Mouse (Mus musculus) stomach, embryonic 14.5 days (tissue): Measurements from ENCODE around the gene Foxd2. TPM values are rescaled to one million over a fixed set of nuclear protein-coding genes. Genes with fewer than 3 reads are reported as not detected.

ENCODE experiments used
- ATAC-seq: fragments of 200-750 bp; cut with Nextera tagmentation; 2 replicates; pipeline ENCODE4 v1.8.0; 2017; ENCODE audit warnings: low read depth, moderate TSS enrichment; ENCODE audit not compliant: insufficient number of reproducible peaks, insufficient read depth, low FRiP score
- H3K27ac ChIP-seq: fragments of 300-500 bp; sonication (generic); 2 replicates; pipeline ENCODE4 v1.5.1; 2014; ENCODE audit warnings: mild to moderate bottlenecking, low read length, moderate library complexity, mixed read lengths
- H3K27me3 ChIP-seq: fragments of 300-500 bp; sonication (generic); 2 replicates; pipeline ENCODE4 v1.6.1; 2014; ENCODE audit warnings: low read length, control low read depth, mixed read lengths; ENCODE audit not compliant: control insufficient read depth, insufficient read depth
- H3K36me3 ChIP-seq: fragments of 300-500 bp; sonication (generic); 2 replicates; pipeline ENCODE4 v1.6.1; 2014; ENCODE audit warnings: mild to moderate bottlenecking, control low read depth, low read length, moderate library complexity, mixed read lengths; ENCODE audit not compliant: control insufficient read depth, insufficient read depth
- H3K4me1 ChIP-seq: fragments of 300-500 bp; sonication (generic); 2 replicates; pipeline ENCODE4 v1.6.1; 2014; ENCODE audit warnings: low read length, control low read depth, mixed read lengths; ENCODE audit not compliant: control insufficient read depth, insufficient read depth
- H3K4me2 ChIP-seq: fragments of 300-500 bp; sonication (generic); replicated peaks from 2 replicates; pipeline ENCODE4 v1.6.1; 2014; ENCODE audit warnings: low read depth, low read length, control low read depth
- H3K4me3 ChIP-seq: fragments of 300-500 bp; sonication (generic); 2 replicates; pipeline ENCODE4 v1.5.1; 2014; ENCODE audit warnings: low read depth, low read length, control low read depth
- H3K9ac ChIP-seq: fragments of 300-500 bp; sonication (generic); replicated peaks from 2 replicates; pipeline ENCODE4 v1.6.1; 2014; ENCODE audit warnings: low read depth, mild to moderate bottlenecking, control low read depth, low read length, moderate library complexity, mixed read lengths
- H3K9me3 ChIP-seq: fragments of 300-500 bp; sonication (generic); 2 replicates; pipeline ENCODE4 v1.6.1; 2016; ENCODE audit warnings: low read depth, low read length, control low read depth; ENCODE audit not compliant: control insufficient read depth
- WGBS: fragments of 180-500 bp; shearing (Covaris S2); extraction: QIAGEN DNeasy Blood & Tissue Kit; methylation state at CpG from one replicate; pipeline ENCODE4 v1.1.7; 2014; 5-methylcytosine and 5-hydroxymethylcytosine counted together
- polyA plus RNA-seq: library from polyadenylated mRNA; unstranded; fragments of >200 nt; fragmentation: Nextera tagmentation; extraction: Ambion mirVana; gene quantifications from 2 replicates; pipeline ENCODE4 v1.2.1, GENCODE M21; 2014

Foxd2 gene
- polyA plus RNA-seq, 1 experiment from 2014 or later: not detected

DNA sequence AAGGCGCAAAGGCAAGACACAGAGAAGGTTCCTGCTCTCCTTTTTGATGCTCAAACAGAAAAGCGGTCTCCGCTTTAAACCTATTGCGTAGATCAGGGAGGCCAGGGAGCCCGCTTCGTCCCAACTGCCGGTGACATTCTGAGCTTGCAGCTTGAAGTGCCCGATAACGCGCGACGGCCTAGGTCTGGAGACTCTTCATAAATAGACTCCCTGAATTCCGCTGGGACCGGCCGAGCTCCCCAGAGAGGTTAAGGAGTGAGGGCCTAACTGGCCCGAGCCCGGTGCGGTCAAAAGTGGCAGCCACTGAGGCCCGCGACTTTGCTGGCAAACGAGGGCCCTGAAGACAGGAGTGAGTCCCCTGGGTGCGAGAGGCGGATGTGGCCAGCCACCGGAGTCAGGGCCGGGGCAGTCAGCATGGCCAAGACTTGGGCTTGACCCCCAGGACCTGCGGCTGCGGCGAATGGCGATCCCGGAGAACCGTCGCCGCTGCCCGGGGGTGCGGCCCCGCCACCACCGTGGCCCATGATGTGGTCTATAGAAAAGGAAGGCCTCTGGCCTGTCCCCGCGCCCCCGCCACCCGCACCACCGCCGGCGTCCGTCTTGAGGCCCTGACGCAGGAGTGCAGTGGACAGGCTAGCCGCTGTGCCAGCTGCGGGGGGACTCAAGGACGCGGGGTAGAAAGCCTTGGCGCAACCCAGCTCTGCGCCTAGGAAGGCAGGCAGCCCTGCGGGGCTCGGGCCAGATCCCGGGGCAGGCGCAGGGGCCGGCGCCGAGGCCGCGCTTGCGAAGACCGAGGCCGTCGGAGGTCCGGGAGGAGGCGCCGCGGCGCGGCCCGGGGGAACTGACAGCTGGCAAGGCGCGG is 1.4 kb downstream of the Foxd2 start:
- H3K9me3 ChIP-seq: no peaks in the 10 kb centered on the region
- H3K27me3 ChIP-seq: peaks cover 69% of the 10 kb centered on the region
- 0 out of 2 replicates have a peak overlapping the region, but pooled peaks have one; percentile 3 for H3K9ac ChIP-seq
- H3K36me3 ChIP-seq: no peaks in the 10 kb centered on the region
- ATAC-seq: no peak
- peak overlapping the region; percentile 73 for H3K4me2 ChIP-seq
- 3% methylated on average over 64 of the region's 74 CpGs for WGBS
- H3K27ac ChIP-seq: no peak overlapping the region
- peaks cover 9% of the 10 kb centered on the region; the same call in 1 of the 2 replicates for H3K4me1 ChIP-seq
- peak overlapping the region; percentile 38 for H3K4me3 ChIP-seq

DNA sequence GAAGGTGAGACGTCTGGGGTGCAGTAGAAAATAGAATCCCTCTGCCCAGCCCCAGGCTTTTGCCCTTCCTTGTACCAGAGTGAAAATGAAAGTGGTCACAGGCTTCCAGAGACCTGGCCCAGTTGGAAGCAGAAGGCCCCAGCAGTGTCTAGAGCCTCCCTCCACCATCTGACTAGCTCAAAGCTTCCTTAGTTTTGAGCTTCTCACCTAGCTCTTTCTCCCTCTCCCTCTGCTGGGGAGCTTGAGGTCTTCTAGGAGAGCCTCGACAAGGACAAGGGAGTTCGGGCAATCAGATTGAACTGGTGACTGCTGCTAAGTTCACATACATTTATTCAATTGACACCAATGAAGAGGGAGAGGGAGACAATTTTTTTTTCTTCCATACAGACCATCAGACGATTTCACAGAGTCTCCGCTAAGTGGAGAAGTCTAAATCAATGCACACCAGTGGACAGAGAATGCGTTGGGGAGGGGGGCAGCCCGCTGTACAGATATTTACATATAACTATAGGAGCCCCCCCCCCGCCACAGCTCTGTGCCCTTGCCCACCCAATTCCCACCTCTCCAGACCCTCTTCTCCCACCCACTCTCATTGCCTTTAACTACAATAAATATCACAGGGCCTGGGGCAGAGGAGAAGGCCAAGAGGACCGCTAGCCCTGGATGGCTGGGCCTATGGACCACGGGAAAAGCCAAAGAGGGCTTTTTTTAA is 2.5 kb downstream of the Foxd2 start:
- no peak overlapping the region for H3K4me3 ChIP-seq
- no peak for ATAC-seq
- H3K27me3 ChIP-seq: peaks cover 75% of the 10 kb centered on the region
- no peak overlapping the region for H3K9ac ChIP-seq
- no peak overlapping the region for H3K27ac ChIP-seq
- peaks cover 9% of the 10 kb centered on the region; the same call in 1 of the 2 replicates for H3K4me1 ChIP-seq
- H3K9me3 ChIP-seq: no peaks in the 10 kb centered on the region
- no peaks in the 10 kb centered on the region for H3K36me3 ChIP-seq
- no peak overlapping the region for H3K4me2 ChIP-seq
- 26% methylated on average over 10 of the region's 10 CpGs for WGBS

DNA sequence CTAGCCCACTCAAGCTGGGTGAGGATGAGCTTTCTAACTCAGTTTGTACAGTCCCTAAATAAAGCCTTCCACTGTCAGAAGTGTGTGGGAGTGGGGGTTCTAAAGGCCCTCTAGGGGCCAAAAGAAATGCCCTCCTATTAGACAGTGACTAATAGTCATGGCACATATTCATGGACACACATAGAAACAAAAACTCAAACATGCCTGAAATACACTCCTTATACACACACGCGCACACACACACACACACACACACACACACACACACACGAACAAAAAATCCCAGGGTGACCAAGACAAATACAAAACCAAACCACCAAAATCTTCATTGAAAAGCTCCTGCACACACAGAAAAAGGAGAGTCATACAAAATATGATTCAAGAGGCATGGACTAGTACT is 3.2 kb downstream of the Foxd2 start:
- H3K4me1 ChIP-seq: peaks cover 9% of the 10 kb centered on the region; the same call in 1 of the 2 replicates
- no peak for ATAC-seq
- H3K27me3 ChIP-seq: peaks cover 76% of the 10 kb centered on the region
- no peaks in the 10 kb centered on the region for H3K9me3 ChIP-seq
- H3K4me3 ChIP-seq: no peak overlapping the region
- no peak overlapping the region for H3K4me2 ChIP-seq
- no peak overlapping the region for H3K27ac ChIP-seq
- no peaks in the 10 kb centered on the region for H3K36me3 ChIP-seq
- no peak overlapping the region for H3K9ac ChIP-seq
- WGBS: 65% methylated on average over 3 of the region's 3 CpGs

DNA sequence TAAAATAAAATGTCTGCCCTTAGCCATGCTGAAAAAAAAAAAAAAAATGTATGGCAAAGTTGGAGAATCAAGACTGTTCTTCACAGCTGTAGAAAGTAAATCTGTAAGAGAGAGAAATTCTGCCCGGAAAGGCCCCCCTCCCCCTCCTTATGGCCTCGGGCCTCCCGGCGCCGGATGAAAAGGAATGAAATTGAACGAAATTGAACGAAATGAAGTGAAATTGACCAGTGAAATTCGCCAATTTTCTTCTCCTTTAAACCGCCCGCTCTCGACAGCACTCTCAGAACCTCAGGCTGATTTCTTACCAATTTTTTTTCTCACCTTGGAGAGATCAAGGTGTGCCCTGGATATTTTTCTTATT is 5.3 kb downstream of the Foxd2 start:
- Histone ChIP-seq H3K9me3 (no peaks in the 10 kb centered on the region), H3K4me1 (peaks cover 8% of the 10 kb centered on the region; the same call in 1 of the 2 replicates), H3K4me2 (no peak overlapping the region), H3K4me3 (no peak overlapping the region), H3K27ac (no peak overlapping the region), H3K27me3 (peaks cover 79% of the 10 kb centered on the region), H3K9ac (no peak overlapping the region), H3K36me3 (no peaks in the 10 kb centered on the region)
- WGBS: 14% methylated on average over 11 of the region's 11 CpGs
- ATAC-seq: no peak

DNA sequence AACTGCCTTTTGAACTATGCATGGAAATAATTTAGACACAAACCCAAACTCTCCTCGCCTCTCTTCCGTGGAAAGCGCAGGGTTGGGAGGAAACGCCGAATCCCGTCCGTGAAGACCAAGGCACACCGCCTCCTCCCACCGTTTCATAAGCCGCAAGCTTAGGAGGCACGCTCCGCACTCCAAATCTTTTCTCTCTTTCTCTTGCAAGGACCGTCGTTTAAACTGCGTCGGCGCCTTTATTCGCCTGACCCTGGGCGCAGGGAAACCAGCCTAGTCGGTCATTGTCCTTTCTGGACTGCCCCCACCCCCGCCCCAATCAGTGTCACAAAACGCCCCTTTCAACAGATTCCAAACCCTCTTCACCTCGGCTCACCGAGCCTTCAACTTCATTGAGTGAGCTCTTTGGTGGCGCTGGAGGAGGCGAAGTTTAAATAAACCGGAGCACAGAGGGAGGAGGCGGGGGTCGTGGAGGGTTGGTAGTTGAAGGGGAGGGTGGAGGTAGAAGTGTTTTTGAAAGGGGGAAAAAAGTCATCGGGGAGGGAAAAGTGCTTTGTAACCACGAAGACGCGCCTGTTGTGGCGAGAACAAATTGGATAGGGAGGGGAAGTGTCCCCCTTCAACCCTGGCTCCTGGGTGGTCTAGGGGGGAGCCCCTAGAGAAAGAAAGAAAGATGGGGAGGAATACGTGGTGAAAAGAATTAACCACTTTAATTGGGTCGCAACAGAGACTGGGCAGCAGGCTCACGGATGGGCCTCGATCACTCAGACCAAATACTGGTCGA is 5.8 kb downstream of the Foxd2 start:
- Histone ChIP-seq H3K9me3 (no peaks in the 10 kb centered on the region), H3K4me3 (0 out of 2 replicates have a peak overlapping the region, but pooled peaks have one; percentile 15), H3K36me3 (no peaks in the 10 kb centered on the region), H3K4me1 (peaks cover 3% of the 10 kb centered on the region; the same call in 1 of the 2 replicates), H3K9ac (no peak overlapping the region), H3K27ac (no peak overlapping the region), H3K27me3 (peaks cover 73% of the 10 kb centered on the region), H3K4me2 (peak overlapping the region; percentile 29; the same call in 1 of the 2 replicates)
- ATAC-seq: no peak
- 3% methylated on average over 39 of the region's 39 CpGs for WGBS

DNA sequence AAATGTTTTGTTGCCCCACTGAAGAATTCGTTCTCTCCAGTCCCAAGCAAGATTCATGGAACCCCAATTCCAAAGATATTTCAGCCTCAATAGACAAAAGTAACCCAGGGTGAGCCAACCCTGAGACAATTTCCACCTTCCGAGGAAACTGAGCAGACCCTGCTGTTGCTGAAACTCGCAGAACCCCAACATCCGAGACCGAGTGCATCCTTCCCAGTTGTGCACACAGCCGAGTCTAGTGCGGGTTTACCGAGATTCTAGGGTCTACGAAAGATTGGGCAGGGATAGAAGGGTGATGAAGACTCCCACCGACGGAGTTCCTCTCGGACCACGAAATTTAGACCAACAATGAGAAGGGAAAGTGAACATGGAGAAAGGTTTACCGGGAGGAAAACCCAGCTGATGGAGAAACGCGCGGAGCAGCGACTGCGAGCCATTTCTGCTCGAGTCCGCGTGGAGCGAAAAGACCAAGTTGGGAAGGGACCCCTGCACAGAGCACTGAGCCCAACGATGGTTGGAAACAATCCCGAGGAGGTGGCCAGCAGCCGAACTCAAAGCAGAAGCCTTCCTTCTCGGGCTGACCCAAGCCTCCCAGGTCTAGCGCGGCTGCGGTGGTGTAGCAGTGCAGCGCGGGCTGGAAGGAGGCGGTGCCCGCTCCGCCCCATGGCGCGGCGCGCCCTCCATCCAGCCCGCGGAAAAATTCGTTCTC is 6.9 kb downstream of the Foxd2 start:
- ATAC-seq: no peak
- peak overlapping the region; percentile 29 for H3K4me2 ChIP-seq
- no peak overlapping the region for H3K27ac ChIP-seq
- peaks cover 63% of the 10 kb centered on the region for H3K27me3 ChIP-seq
- H3K9me3 ChIP-seq: no peaks in the 10 kb centered on the region
- H3K9ac ChIP-seq: no peak overlapping the region
- peak overlapping the region; percentile 15; the same call in 1 of the 2 replicates for H3K4me3 ChIP-seq
- H3K36me3 ChIP-seq: no peaks in the 10 kb centered on the region
- under 1% methylated on average over 42 of the region's 42 CpGs for WGBS
- no peaks in the 10 kb centered on the region for H3K4me1 ChIP-seq

DNA sequence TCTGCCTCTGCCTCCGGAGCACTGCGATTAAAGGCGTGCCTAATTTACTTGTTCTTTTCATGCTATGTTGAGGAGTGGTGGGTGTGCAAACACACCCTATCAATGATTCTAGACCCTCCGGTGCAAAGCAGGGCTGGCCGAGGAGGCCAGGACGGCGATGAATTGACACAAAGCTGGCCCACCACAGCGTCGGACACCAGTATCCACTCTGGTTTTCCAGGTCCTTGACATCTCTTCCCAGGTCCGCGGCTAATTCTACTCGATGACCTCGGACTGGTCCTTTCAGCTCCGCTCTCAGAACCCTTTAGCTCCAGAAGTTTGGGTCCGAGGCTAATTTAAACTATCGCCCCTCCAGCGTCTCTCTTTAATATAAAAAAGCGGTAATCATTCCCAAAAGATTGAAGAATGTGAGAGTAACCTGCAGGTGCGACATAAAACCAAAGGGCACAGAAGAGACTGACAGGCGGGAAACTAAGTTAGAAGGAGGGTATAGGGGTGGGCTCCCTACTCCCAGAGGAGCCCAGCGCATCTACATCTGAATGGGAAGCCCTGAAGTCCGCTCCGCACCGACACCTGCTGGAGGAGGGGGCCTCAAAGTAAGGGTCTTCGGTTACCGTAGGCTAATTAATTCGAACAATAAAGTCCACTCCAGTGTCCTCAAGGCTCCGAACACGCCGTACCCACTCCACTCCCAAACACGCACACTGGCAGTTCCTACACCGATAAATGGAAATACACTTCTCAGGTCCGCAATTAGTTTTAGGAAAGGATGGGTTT is 7.6 kb downstream of the Foxd2 start:
- H3K9me3 ChIP-seq: no peaks in the 10 kb centered on the region
- H3K4me2 ChIP-seq: no peak overlapping the region
- no peak overlapping the region for H3K27ac ChIP-seq
- no peaks in the 10 kb centered on the region for H3K36me3 ChIP-seq
- H3K4me1 ChIP-seq: no peaks in the 10 kb centered on the region
- no peak overlapping the region for H3K4me3 ChIP-seq
- ATAC-seq: no peak
- H3K9ac ChIP-seq: no peak overlapping the region
- H3K27me3 ChIP-seq: peaks cover 57% of the 10 kb centered on the region
- 5% methylated on average over 33 of the region's 33 CpGs for WGBS
